Mouse (Mus musculus) liver, embryonic 14.5 days (tissue): Measurements from ENCODE around the gene Adipor2. TPM values are rescaled to one million over a fixed set of nuclear protein-coding genes. Genes with fewer than 3 reads are reported as not detected.
A peak's percentile ranks its signal among the peaks of the same experiment; 100 is the strongest.
"Not testable (repeated sequence)": the region's sequence is repeated elsewhere in the genome, so short reads cannot be mapped to it uniquely, and the experiment has no call there.

Experiments used
- ATAC-seq: fragments of 200-750 bp; cut with Nextera tagmentation; 2 replicates; pipeline ENCODE4 v1.8.0; 2017; ENCODE audit warnings: moderate number of reproducible peaks, mild to moderate bottlenecking, moderate library complexity; ENCODE audit not compliant: insufficient read depth
- DNase-seq, 3 experiments: peaks; one replicate each; pipeline ENCODE4 v3.0.0-alpha.2; 2012 to 2013; ENCODE audit warnings: low read depth in 3 of 3, low spot score in 3 of 3
- H3K27ac ChIP-seq: fragments of 300-500 bp; sonication (generic); 2 replicates; pipeline ENCODE4 v1.5.1; 2014; ENCODE audit warnings: moderate library complexity, mild to moderate bottlenecking, control low read depth, inconsistent platforms
- H3K27me3 ChIP-seq: fragments of 300-500 bp; sonication (generic); 2 replicates; pipeline ENCODE4 v1.6.1; 2014; ENCODE audit warnings: mild to moderate bottlenecking, low read length, moderate library complexity; ENCODE audit not compliant: control insufficient read depth, insufficient read depth
- H3K36me3 ChIP-seq: fragments of 300-500 bp; sonication (generic); replicated peaks from 2 replicates; pipeline ENCODE4 v1.6.1; 2014; ENCODE audit warnings: low read depth; ENCODE audit not compliant: control insufficient read depth, insufficient read depth
- H3K4me1 ChIP-seq, 2 experiments: fragments of 200-500 bp in 1 of 2; fragments of 300-500 bp in 1 of 2; sonication (generic) in 1 of 2; replicated peaks; 2 replicates each; pipeline ENCODE4 v1.6.1; 2012 to 2014; ENCODE audit warnings: antibody characterized with exemption in 1 of 2, inconsistent platforms in 1 of 2, low read length in 1 of 2; ENCODE audit not compliant: control insufficient read depth in 2 of 2, insufficient read depth in 2 of 2
- H3K4me2 ChIP-seq: fragments of 300-500 bp; sonication (generic); 2 replicates; pipeline ENCODE4 v1.6.1; 2014; ENCODE audit warnings: low read depth, mild to moderate bottlenecking, control low read depth, moderate library complexity
- H3K4me3 ChIP-seq, 2 experiments: fragments of 200-500 bp in 1 of 2; fragments of 300-500 bp in 1 of 2; sonication (generic) in 1 of 2; 2 replicates each; pipeline ENCODE4 v1.5.1; 2012 to 2014; ENCODE audit warnings: low read depth in 2 of 2, low read length in 2 of 2, mild to moderate bottlenecking in 2 of 2, control low read depth in 1 of 2, inconsistent platforms in 1 of 2, moderate library complexity in 1 of 2; ENCODE audit not compliant: insufficient read depth in 1 of 2
- H3K9ac ChIP-seq: fragments of 300-500 bp; sonication (generic); replicated peaks from 2 replicates; pipeline ENCODE4 v1.6.1; 2014; ENCODE audit warnings: mild to moderate bottlenecking, control low read depth, moderate library complexity
- H3K9me3 ChIP-seq: fragments of 300-500 bp; sonication (generic); 2 replicates; pipeline ENCODE4 v1.6.1; 2016; ENCODE audit warnings: low read length, mixed read lengths; ENCODE audit not compliant: control insufficient read depth
- CTCF ChIP-seq: IDR thresholded peaks from 2 replicates; pipeline ENCODE4 v1.5.1; 2016; ENCODE audit warnings: antibody characterized with exemption, low read depth, control low read depth
- EP300 ChIP-seq: IDR thresholded peaks from 2 replicates; pipeline ENCODE4 v1.6.1; 2016; ENCODE audit warnings: antibody characterized with exemption, low read depth
- WGBS: fragments of 180-500 bp; shearing (Covaris S2); extraction: QIAGEN DNeasy Blood & Tissue Kit; methylation state at CpG from one replicate; pipeline ENCODE4 v1.1.7; 2014; ENCODE audit not compliant: insufficient replicate concordance; 5-methylcytosine and 5-hydroxymethylcytosine counted together
- polyA plus RNA-seq, 2 experiments: library from polyadenylated mRNA; depleted of rRNA in 1 of 2; stranded (reverse) in 1 of 2; unstranded in 1 of 2; fragments of >200 nt; fragmentation: Nextera tagmentation in 1 of 2; extraction: Ambion mirVana in 1 of 2; gene quantifications; 2 replicates each; pipeline versions ENCODE4 v1.2.1 to v1.2.3; 2012 to 2014

Gene Adipor2
- polyA plus RNA-seq, 2 experiments: 17.7 to 18.4 TPM

DNA sequence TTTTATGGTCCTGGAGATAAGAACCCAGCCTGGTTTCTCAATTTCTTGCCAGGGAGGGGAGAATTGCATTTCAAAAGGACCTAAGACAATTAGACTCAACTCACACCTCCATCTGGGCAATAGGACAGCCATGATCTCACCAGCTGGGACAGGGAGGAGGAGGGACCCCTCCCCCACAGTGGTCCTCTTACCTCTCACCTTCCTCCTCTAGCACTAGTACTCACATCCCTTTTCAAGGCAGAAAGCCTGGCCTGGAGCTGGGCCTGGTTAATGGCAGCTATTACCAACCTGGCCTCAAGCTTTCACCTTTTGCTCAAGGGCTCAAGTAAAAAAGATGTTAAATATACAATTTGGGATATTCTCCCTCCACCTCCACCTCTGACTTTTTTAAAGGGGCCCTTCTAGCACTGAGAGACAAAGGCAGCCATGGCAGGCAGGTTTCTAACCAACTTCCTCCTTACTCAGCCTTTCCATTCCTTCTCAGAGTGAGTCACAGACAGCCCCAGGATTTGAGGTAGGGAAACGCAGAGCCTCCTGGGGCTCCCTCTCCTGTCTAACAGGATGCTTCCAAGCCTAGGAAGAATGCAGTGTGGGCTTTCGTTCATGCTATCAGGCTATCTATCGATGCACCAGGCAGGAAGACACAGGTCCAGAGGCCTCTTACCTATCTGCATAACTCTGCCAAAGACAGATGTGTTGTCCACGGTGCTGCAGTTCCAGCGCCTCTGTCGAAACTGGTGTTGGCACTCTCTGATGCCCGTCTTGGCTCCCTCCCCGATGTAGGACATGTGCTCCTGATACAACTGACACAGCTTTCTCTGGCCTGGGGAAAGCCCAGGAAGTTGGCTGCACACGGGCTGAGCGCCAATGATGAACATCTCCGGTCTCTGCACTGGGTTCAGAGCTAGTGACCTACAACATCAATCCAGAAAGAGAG, 28.4 kb upstream of the Adipor2 start:
- no peak overlapping the region for H3K9ac ChIP-seq
- H3K9me3 ChIP-seq: no peaks in the 10 kb centered on the region
- H3K36me3 ChIP-seq: no peaks in the 10 kb centered on the region
- H3K4me3 ChIP-seq: no peak overlapping the region
- no peaks in the 10 kb centered on the region; a peak in 2 of 4 replicates for H3K4me1 ChIP-seq
- TF ChIP-seq CTCF (no peak), EP300 (no peak)
- 48% methylated on average over 11 of the region's 11 CpGs for WGBS
- H3K27me3 ChIP-seq: peaks cover 26% of the 10 kb centered on the region
- H3K4me2 ChIP-seq: no peak overlapping the region
- ATAC-seq (no peak), DNase-seq (no peak)
- no peak overlapping the region for H3K27ac ChIP-seq

DNA sequence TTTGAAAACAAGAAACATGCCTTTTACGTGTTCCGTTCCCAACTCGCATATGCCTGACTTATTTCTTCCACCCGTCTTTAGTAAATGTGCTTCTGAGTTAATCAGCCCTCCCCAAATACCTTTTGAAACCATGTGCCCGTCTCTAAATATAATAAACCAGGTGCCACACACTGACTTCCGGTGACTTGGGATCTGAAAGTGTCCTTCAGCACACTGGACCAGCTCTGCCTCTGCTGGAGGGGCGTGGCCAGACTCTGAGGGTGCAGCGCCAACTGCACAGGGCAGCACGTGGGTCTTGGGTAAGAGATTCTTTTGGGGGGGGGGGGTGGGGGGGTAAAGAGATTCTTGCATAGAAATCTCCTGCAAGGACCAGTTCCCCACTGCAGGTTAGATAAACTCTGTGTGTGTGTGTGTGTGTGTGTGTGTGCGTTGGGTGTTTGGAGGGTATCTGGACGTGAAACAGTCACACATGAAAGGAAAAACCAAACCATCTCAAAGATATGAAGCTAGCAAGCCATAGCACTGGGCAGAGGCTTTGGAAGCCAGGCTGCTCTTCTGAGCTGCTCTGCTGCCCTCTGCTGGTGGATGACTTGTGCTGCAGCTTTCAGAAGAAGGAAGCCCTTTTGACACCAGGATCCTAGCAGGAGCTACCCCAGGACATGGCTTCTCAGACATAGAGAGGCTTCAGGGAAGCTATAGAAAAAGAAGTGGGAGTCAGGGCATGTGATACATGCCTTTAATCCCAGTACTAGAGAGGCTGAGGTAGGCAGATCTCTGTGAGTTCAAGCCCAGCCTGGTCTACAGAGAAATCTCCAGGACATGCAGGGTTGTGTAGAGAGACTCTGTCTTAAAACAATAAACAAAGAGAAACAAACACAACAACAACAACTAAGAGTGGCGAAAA, 26.5 kb upstream of the Adipor2 start:
- H3K9ac ChIP-seq: no peak overlapping the region
- H3K4me1 ChIP-seq: no peaks in the 10 kb centered on the region
- H3K9me3 ChIP-seq: no peaks in the 10 kb centered on the region
- H3K27ac ChIP-seq: no peak overlapping the region
- H3K27me3 ChIP-seq: peaks cover 7% of the 10 kb centered on the region
- ATAC-seq (peak; percentile 43), DNase-seq (peak; percentile 61 to 70 (median 62))
- H3K4me3 ChIP-seq: no peak overlapping the region
- WGBS: 29% methylated on average over 12 of the region's 12 CpGs
- TF ChIP-seq CTCF (peak; percentile 97), EP300 (no peak)
- H3K4me2 ChIP-seq: peak overlapping the region; percentile 11; the same call in 1 of the 2 replicates
- H3K36me3 ChIP-seq: no peaks in the 10 kb centered on the region

DNA sequence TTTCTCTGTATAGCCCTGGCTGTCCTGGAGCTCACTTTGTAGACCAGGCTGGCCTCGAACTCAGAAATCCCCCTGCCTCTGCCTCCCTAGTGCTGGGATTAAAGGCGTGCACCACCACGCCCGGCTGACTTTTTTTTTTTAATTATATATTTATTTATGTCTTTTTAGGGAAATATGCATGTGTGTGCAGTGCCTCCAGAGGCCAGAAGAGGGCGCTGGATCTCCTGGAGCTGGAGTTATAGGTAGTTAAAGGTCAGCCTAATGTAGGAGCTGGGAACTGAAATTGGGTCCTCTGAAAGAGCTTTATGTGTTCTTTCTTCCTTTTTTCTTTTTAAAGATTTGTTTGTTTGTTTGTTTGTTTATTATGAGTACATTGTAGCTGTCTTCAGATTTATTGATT, 25.2 kb upstream of the Adipor2 start:
- not testable (repeated sequence) for DNase-seq, ATAC-seq, H3K4me1 ChIP-seq, H3K9ac ChIP-seq, H3K36me3 ChIP-seq, H3K9me3 ChIP-seq, H3K4me2 ChIP-seq, H3K27ac ChIP-seq, H3K4me3 ChIP-seq, H3K27me3 ChIP-seq
- peak; percentile 49; the same call in 1 of the 2 replicates for TF ChIP-seq CTCF
- WGBS: 58% methylated on average over 5 of the region's 5 CpGs

DNA sequence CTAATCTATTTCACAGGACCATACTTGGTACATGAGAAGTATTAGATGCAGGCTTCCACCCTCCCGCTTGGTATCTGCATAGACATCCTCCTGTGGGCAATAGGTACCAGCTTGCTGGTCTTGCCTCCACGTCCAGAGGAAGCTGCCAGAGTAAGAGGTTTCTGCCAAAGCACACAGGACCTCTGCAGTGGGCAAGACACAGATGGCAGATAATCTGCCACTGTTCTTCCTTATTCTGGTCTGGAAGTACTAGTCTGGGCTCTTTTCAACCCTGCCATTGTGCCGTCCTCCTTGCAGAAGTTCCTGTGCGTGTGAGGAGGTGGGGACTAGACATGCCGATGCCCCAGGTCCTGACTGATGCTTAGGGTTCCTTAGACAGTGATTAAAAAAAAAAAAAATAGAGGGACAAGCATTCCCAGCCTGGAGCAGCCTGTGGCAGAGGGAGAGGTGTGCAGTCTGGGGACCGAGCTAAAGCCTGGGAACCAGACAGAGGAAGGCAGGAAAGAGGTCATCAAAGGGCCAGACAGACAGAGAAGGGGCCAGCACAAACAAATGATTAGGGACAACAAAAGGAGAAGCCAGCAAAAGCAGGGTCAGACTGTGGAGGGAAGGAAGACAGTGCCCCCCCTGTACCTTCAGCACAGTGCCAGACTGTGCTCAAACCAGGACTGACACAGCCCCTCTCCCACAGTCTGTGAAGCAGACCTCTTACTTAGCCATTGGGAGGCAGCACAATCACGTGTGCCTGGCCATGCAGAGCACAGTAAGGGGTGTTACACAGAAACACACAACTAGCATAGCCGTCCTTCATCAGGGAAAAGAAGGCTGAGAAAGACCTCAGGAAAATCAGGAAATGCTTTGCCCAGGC, 20.6 kb upstream of the Adipor2 start:
- 20% methylated on average over 8 of the region's 8 CpGs for WGBS
- TF ChIP-seq CTCF (no peak), EP300 (no peak)
- Histone ChIP-seq H3K4me2 (no peak overlapping the region), H3K4me1 (0 out of 4 replicates have a peak, but pooled peaks cover 0 to 3% of the 10 kb centered on the region in 2 experiments), H3K9me3 (no peaks in the 10 kb centered on the region), H3K27ac (no peak overlapping the region), H3K4me3 (no peak overlapping the region), H3K36me3 (no peaks in the 10 kb centered on the region), H3K27me3 (no peaks in the 10 kb centered on the region), H3K9ac (no peak overlapping the region)
- ATAC-seq: no peak
- DNase-seq: no peak
